Mouse (Mus musculus) urinary bladder, adult 18-20 months (tissue): ENCODE results near the gene Sept11.

Experiments used
- DNase-seq, 2 experiments: peaks; one replicate each; pipeline ENCODE4 v3.0.0; 2022; ENCODE audit warnings: low spot score in 2 of 2, mixed read lengths in 2 of 2

Gene Sept11

DNA sequence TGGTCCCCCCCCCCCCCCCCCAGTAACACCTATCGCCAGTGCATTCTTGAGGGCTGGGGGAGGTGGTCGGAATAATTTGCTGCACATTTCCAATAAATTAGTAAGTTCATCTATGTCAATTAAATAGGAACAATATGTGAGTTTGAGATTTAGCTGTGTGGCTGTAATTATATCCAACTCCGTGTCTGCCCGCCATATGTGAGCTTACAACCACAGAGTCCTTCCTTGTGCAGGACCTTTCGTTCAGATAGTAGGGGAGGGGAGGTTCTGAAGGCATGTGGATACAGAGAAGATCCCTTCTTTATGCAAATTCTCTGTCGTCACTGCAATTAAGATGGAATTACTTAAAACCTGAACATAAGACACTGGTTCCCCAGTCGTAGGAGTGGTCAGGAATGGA lies 2.1 kb downstream of the Sept11 start:
- no peak for DNase-seq

DNA sequence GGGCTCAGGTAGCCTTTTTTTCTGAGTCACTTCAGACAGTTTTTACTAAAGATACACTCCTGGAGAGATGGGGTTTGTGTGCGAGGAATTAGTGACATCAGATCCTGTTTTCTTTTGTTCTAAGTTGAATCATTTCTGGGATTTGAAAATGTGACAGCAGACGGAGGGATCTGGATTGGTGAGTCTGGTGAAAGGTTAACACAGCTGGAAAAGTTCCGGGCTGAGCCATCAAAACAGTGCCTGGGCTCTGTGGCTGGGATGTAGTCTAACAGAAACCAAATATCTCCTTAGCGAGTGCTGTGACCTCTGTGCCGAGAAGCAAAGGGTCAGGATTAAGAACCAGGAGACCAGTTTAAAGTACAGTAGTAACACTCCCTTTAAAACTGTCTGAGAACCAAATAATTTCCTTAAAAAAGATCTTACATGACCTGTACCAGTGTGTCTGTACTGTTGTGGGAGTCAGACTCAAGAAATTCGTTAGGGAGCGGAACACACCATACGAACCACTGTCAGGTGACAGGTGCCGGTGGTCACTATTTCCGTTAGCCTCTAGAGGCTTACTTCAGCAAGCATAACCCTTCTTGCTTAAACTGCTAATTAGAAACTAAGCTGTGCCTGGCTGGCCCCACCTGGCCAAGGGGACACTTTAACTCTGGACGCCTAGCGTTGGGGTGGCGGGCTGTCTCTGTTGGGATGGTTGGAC lies 4.1 kb downstream of the Sept11 start:
- DNase-seq: no peak

DNA sequence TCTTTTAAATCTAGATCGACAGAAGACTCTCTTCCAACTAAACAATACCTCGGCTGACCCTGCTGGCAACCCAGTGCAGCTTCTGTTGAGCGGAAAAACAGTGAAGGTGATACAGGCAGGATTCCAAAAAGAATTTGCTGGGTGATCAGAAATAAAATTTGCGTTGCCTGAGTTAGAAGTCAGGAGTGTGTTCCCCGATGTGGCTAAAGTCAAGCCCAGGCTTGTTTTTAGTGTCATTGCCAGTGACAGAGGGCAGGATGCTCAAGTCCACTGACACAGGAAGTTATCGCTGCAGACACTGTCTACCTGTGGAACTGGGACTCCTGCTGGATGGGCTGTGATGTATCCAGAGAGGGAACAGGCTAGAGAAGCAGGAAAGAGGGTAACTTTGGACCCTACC lies 5.0 kb downstream of the Sept11 start:
- DNase-seq: no peak

DNA sequence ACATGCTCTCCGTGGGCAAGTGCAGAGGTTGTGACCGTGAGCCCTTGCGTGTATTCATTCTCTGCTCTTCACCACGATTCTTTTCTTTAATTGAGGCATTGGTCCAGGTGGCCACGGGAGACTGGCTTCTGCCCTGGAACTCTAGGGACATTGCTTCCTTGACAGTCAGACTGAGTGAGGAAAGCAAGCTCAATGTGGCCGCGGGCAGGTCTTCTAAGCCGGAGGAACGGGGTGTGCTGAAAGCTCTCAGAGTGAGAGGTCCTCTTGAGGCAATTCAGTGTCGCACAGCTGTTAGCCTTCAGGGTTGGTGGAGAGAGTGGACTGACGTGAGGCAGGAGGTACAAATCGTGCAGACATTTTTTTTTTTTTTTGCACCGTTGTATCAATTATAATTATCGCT lies 5.6 kb downstream of the Sept11 start:
- no peak for DNase-seq

DNA sequence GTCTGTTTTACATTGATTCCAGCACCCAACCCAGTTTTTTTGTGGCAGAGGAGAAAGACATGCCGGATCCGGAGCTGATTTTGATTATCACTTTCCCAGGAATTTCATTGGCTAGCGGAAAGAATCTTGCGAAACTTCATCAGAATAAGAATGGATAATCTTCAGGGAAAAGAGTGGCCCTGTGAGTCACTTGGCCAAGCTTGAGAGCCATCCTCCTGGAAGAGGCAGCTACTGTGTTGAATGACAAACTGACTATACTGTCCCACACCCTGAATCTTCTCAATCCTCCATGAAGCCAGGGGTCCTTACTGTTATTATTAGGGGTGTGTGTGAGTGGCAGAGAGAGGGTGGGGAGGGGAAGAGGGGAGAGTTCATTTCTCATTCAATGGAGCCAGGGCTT lies 7.7 kb downstream of the Sept11 start:
- no peak for DNase-seq

DNA sequence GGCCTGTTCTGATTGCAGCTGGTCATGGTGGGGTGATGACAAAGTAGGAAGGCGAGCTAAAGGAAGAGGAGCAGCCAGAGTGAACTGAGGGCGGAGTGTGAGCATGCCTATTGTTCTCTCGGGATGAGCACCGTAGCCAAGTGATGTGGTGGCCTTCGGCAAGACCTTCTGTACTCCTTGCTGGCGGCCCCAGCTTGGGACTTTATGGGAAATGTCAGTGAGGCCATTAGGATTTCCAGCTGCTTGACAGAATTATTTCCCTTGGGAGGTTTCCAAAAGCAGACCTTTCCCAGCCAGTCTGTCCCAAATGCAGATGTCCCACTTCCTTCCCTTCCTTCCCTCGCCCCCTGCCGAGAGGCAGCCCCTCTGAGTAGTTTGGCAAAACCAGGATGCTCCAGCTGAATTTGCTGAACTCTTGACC lies 8.1 kb downstream of the Sept11 start:
- no peak for DNase-seq

DNA sequence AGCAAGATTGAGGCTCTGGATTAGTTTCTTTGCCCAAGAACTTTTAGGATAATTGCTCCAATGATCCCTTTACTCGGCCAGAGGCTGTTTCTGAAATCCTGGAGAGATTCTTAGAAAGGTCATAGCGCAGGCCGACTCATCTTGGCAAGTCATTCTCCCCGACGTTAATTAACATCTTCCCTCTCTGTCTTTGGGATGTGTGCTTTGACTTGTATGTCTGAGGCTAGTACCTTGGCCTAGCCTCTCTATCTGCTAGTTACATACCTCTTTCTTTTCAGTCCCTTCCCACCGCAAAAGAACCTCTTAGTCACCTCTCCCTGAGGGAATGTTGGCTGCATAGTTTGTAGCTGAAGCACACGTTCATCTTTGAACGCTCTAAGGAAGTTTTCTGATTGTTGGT lies 10.4 kb downstream of the Sept11 start:
- DNase-seq: no peak

DNA sequence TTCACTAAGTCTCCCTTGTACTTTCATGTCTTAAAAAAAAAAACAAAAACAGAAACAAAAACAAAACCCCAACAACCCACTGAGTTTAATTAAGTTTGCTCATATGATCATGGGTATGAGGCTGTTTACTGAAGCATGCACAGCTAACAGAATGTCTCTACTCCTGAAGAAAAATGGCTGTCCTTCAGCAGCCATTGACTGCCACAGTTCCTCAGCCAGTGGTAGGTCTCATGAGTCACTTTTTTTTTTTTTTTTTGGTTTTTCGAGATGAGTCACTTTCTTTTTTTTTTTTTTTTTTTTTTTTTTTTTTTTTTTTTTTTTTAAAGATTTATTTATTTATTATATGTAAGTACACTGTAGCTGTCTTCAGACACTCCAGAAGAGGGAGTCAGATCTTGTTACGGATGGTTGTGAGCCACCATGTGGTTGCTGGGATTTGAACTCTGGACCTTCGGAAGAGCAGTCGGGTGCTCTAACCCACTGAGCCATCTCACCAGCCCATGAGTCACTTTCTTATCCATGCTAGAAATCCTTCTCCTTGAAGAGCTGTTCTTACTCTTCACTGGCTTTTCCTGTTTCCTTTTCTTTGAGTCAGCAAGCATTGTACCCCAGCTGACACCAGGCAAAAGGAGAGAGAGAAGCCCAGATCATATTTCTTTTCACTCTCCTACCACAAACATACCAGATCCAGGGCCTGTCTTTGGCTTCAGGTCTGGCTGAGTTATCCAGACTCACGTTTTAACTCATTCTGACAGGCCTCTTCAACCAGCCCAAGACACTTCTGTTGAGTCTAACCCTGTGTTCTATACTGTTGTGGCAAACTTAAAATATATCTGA lies 12.0 kb downstream of the Sept11 start:
- DNase-seq: no peak

DNA sequence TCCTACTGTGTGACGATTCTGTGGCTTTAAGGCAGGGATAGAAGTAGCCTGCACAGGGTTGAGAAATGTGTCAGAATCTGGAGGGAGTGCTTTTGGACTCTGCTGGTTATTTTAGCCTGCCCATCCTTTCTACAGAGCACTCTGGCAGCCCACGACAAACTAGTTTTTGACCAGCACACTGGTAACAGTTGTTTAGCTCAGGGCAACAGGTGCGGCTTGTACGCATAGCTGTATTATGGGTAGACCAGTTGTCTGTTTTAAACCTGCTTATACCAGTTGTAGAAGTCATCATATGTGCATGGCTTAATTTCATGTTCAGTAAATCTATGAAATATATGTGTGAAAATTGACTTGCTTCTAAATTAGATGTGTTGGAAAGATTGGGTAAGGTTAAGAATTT lies 12.8 kb downstream of the Sept11 start:
- DNase-seq: no peak

DNA sequence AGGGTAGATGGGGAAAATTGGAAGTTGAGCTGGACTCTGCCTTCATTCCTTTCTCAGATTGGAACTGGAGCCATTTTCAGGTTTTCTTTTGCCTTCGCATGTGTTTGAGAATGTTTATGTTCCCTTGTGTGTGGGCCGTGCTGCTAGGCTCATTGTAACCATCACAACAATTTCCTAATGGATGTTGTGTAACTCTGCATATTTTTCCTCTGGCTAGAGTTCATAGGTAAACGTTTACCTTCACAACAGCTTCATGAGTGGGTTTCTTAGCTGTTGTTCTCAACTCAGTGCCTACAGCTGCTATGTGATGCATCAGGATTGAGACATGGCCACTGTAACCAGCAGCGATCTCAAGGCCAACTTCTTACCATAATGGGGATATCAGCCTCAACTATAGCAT lies 15.5 kb downstream of the Sept11 start:
- no peak for DNase-seq

DNA sequence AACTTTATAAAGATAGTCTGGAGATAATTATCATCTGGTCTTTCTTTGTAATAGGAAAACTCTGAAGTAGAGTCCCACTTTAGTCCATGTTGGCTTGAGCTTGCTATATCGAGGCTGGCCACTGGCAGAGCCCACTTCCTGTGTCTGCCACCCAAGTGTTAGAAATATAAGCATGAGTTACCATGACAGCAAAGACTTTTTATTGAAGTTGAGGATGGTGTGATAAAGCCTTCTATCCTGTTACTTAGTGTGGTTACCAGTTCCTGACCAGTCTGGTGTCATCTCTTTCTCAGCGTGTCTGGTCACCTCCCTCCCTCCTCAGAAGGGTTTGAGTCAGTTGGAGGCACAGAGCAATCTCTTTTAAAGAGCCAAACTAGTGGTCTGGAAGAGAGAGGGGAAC lies 16.3 kb downstream of the Sept11 start:
- DNase-seq: no peak

DNA sequence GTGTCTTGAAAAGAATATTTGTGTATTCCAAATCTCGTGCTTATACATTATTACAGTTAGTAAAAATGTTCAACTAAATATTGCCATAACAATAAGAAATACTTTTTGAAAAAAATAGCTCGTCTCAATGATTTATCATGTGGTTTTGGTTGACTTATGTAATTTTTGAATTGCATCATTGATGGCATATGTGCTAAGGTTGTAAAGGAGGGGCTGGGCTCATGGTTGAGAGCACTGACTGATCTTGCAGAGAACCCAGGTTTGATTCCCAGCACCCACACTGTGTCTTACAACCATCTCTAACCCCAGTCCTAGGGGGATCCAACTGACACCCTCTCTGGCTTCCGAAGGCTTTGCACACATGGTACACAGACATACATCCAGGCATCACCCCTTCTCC lies 19.1 kb downstream of the Sept11 start:
- DNase-seq: no peak

DNA sequence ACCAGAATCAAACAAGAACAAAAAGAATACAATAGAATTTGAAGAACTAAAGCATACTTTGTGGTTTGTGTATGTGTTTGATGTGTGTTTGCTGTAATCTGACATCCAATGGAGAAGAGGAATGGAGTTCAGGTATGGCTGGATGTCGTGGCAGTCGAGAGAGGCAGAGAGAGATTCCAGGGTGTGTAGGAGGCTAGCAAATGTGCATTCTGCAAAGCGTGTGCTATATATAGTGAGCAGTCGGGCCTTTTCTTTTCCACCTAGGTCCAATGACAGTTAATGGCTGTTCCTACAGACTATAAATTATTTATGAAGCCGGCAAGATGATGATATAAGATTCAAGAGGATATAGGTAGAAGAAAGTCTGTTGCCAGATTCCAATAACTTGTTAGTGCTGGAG lies 20.3 kb downstream of the Sept11 start:
- DNase-seq: no peak

DNA sequence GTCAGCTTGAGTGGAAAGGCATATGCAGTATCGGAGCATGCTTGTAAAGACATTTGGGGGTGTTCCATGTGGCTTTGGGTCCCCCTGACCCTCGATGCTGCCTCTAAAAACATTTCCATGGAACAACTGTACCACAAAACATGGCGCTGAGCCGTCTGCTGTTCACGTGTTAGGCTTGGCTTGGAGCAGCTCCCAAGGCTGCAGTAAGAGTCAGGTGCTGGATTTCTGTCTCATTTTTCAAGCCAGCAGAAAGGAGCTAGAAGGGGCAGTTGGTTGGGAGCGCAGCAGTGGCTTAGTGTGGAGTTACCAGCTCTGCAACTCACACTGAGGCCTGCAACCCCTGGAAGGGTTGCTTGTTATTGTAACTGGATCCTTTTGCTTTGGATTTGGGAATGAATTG lies 21.3 kb downstream of the Sept11 start:
- no peak for DNase-seq

DNA sequence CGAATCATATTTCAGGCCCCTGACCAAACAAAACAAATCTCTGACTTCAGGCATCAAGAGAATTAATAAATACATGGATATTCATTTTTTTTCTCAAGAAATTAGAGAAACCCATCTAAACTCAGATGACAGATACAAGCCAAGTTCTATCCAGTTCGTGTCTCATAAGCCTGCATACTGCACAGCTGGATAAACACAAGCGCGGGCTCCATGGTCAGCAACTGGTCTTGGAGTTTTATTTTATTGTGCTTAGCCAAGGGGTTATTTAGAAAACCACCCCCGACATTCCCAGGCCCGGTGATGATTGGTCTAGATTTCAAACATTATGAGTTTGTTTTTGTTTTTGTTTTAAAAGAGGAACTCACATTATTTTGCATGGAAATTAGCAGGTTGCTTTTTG lies 21.8 kb downstream of the Sept11 start:
- DNase-seq: no peak

DNA sequence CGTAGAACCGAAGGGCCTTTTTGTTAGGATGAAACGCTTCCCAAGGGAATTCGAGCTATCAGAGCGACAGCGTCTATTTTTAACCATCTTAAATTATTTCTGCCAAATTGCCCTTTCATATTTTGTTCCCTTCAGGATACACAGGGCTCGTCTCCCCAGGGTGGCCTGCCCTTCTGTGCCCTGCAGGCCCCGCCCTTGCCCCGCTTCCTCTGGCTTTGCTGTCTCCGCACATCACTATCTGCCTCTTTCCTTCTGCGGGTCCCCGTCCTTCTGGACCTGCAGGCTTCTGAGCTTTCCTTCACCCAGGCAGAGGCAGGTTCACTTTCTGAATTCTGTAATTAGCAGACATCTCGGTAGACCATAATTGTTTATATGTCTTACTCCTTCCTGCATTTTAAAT lies 22.6 kb downstream of the Sept11 start:
- DNase-seq: no peak

DNA sequence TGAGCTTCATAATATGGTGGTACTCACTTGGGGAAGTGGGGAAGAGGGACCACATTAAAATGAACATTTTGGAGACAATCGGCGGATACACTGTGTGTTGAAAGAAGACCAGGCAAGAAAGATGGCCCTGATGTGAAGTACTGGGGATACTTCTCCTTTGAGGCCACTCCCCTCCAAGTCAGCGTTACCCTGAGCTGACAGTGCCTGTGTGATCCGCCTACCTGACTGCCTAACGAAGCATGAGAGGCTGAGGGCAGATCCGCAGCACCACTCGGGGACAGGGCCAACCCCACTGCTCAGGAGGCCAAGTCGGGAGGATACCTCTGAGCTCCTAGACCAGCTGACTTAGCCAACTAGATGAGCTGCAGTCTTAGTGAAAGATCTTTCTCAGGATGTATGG lies 24.4 kb downstream of the Sept11 start:
- DNase-seq: no peak

DNA sequence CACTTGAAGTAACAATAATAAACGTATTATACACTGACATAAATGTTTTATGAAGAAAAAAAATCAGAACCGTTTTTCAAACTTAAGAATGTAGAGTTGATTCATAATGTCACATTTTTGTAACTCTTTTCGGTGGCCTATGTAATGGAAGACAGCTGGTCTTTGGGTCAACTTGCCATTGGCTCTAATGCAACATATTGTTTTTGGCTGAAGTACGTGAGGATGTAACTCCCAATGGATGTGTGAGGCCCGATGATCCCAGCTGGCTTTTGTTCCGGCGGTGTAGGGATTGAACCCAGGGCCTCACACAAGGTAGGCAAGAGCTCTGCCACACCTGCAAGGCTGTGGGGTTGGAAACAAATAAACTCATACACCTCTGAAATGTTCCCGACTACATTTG lies 28.4 kb downstream of the Sept11 start:
- DNase-seq: no peak

DNA sequence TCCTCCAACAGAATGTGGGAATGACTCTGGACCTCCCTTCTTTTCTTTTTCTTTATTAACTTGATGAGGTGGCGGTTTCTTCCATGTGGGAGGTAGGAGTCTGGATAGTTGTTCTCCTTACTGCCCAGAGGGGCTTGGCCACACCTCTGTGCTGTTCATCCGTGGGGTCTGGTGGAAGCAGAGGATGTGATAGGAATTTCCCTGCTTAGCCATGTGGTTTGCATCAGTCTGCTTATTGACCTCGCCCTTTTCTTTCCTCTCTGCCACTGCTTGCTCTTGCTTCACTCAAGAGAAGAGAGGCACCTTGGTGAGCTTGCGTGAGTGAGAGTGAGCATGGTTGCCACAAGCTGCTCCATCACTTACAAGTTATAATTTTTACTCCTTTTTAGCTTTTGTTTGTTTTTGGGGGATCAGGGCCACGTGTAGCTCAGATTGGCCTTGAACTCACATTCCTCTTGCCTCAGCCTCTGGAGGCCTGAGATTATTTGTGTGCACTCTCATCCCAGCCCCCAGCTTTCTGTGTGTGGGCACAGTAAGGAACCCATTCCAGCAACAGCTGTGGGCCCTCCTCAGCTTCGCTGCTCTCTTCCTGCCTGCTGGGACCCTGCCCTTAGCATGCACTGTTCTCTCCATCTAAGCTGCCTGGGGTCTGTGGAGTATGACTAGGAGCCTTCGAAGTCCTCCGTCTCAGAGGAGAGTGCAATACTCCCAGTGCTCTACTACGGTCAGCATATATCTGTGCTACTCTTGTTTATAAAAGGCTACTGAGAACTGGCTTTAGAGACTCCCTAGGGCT lies 31.0 kb downstream of the Sept11 start:
- DNase-seq: no peak

DNA sequence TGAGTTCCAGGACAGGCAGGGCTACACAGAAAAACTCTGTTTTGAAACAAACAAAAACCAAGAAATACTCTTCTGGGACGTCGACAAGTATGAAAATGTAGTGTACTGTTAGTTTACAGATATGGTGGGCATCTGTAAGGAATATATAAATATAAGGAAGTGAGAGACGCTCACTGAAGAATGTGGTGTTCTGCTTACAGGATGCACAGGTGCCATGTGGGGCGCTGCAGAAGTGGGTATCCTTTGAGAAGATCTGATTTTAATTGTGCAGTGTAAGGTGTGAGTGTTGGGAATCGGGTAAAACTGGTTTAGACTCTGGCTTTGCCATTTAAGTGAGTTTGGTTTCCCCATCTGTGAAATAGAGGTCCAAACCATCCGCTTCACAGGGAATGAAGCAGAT lies 32.1 kb downstream of the Sept11 start:
- DNase-seq: no peak

DNA sequence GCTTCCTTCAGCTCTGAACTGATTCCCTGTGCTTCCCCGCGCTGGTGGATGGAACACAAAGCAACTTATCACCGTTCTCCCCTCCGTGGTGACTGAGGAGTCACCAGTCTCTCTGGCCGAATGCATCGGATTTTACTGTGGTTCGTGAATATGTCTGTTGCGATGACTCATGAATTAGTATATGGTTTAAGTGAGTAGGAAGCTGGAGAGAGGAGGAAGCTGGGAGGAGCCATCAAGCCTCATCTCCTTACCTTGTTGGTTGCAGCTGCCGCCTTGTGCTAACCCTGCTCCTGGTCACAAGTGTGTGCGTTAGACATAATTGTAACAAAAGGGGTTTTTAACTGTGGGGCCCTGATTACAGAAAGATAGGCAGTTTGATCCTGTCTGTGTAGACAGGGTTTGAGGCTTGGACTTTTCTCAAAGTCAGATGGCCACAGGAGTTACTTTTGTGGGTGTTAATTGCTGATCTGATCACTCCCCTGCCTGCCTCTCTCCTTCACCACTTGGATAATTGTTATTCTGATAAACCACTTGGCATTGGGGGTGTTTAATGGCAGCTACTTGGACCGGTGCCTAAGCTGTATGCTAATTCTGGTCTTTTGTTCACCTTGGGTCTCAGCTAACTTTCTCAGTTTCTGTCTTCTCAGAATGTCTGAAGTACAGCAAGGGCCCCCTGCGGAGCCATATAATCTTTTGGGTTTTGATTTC lies 33.1 kb downstream of the Sept11 start:
- no peak for DNase-seq

DNA sequence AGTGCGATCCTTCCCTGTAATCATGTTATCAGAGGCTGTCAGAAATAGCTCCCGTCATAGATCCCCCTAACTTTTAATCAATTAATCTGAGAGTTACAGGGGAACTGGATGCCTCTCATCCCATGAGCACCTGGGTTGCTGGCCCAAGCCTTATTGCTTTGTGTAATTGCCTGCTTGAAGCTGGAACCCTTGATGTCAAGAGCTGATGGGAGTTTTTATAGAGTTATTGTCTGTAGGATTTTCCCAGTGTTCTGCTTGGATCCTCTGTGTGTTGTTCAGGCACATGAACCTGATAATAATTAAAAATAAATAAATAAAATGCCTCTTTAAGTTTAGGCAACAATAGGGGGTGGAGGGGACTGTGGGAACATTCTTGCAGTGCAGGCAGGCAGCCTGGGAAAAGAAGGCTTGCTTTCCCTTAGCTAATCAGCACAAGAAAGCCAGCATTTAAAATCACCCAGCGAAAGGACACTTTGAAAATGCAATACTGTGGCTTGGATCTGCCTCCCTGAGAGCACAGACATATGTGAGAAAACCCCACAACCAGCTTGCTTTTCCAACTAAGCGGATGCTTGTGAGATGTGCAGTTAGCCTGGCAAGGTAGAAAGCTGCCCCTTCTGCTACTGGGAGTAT lies 33.8 kb downstream of the Sept11 start:
- DNase-seq: no peak
